Mouse (Mus musculus) E14TG2a.4 (cell line): ENCODE data around the gene Ghrhr.

ENCODE experiments used
- CTCF ChIP-seq: conservative IDR thresholded peaks from 2 replicates; pipeline ENCODE4 v1.5.1; 2014; ENCODE audit warnings: low read length
- POU5F1 ChIP-seq: IDR thresholded peaks from 2 replicates; pipeline ENCODE4 v1.6.1; 2014; ENCODE audit warnings: low read length, borderline replicate concordance

DNA sequence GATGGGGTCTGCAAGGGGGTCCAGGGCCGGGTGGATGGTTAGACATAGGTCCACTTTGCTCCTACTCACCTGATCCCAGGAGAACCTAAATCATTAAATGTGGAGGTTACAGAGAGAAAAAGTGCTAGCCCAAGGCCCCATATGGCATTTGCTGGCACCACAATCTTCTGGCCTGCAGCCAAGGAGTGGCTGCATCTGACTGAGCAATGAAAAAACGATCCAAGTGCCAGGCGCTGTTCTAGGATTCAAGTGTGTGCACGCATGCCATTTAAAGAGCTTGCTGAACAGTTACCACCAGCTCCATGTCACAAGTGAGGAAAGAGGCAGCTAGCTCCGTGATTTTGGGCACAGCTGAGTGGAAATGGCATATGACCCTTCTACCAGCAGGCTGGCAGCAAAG lies 23.8 kb downstream of the Ghrhr start:
- TF ChIP-seq CTCF = no peak
- no peak for TF ChIP-seq POU5F1
